Mouse (Mus musculus): ENCODE results near the gene Cct7.
"Not testable (repeated sequence)": the region's sequence is repeated elsewhere in the genome, so short reads cannot be mapped to it uniquely, and the experiment has no call there.

Gene Cct7

DNA sequence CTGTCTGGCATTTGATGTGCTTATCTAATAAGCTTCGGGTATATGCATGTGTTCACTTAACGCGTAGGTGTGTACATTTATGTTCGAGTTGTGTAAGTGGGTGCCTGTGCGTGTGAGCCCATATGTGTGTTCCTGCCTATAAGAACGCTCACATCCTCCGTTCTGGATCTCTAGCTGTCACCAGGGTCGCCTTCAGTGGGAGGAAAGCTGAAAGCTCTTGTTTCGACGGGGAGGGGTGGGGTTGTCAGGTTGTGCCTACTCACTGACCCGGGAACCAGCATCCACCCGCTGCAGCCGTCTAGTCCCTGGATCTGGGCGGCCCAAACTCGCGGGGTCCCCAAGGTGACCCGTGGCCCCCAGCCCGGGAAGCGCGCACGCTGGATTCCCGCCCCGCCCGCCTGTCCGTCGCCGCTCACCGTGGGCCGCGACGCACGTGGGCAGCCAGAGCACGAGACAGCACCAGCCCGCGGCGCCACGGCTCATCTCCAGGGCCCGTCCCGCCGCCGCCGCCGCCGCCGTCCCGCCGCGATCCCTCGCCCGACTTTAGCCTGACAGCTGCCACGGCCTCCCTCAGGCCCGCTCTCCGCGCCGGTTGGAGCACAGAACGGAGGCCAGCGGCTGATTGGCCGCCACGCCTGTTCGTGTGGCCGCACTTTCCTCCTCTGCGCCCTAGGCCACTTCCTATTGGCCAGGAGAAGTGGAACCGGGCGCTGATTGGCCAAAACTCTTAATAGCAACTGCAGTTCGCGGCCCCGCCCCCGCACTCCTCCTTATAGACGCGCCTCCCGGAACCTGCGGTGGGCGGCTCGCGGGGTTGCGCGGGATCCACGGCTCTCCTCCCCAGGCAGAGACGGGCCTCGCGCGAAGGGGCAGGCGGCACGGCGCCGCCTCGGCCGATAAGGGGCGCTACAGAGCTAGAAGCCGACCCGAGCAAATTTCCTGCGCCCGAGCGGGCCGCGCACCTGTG lies at the start of gene Cct7:
Cct7 (plus strand) TSS at position 818 of the 967 bp plus-strand sequence.
- peak; percentile 100 for DNase-seq

DNA sequence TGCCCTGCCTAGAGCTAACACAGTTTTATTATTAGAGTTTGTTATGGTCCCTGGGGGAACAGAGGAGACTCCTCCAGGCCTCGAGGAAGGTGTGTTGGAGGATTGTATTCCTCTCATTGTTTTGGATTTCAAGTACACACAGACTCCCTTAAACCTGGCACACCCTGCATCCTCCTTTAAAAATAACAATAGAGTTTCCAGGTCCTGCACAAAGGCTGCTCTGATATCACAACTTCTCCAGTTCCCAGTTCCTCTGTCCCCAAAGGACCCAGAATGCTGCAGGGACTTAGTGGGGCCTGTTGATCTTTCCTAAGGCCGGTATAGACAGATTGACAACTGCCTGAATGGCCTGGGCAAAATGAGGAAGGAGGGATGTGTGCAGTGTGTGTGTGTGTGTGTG lies 48.7 kb upstream of the Cct7 start:
- DNase-seq = no peak

DNA sequence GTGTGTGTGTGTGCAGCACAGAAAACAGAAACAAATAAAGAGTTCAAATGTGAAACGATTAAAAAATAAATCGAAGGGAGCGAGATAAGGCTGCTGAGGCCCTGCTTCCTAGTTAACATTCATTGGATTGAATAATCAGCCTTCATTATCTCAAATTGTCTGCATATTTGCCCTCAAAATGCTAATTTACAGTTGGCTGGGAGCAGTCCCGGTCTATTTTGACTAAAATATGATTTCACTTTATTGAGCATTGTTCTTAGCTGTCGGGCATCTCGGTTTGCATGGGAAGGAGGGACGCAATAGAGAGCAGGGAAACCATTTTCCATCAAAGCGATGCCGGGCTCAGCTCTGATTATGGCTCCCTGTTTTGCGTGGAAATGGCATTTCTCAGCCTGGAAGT lies 48.3 kb upstream of the Cct7 start:
- DNase-seq = no peak

DNA sequence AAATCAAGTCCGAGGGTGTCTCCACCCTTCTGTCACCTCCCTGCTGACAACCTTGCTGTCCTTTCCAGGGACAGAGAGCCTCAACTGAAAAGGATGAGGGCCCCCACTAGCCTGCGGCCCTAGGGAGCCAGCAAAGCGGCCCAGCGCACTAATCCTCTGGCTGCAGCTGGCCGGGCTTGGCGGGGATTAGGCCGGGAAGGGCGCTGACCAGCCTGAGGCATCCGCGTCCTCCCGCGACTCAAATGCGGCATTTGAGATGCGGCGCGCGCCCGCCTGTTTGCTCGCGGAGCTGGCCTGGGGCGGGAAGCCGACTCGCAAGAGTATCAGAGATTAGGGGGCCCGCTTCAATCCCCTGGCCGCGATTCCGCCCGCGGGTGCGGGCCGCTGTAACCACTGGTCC lies 42.3 kb upstream of the Cct7 start:
- peak; percentile 66 for DNase-seq

DNA sequence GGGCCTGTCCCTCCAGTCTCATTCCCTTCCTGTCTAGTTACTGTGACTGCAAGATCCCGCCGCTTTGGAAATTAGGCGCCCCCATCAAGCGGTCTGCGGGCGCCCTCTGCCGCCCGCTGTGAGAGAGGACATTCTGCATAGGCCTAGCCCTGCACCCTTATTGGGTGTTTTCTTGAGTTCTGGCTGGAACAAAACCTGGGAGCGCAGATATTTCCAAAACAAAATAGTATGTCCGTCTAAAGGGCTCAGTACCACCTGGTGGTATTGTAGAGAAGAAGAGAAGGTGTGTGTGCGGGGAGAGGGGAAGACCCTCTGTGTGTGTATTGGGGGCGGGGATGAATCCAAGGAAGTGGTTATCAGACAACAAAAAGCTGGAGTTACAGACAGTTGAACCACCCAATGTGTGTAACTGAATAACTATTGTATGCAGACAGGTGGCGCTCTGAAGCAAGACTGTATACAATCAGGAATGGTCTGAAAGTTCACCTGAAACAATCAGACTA lies 40.5 kb upstream of the Cct7 start:
- peak; percentile 88 for DNase-seq

DNA sequence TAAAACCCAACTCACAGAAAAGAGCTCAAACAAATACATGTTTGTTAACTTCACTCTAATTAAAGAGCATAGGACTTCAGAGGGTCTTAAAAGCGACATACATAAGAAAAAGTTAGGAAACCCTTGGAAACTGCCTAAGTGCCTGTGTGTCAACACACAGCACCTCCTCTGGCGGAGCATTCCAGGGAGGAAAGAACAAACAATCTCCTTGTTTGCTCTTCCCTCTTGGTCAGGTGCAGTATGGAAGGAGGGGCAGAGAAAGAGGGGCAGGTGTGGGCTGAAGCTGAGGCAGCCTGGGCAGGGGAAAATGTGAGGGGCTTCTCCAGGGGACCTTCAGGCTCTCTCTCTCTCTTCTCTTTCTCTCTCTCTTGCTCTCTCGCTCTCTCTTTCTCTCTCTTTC lies 35.5 kb upstream of the Cct7 start:
- no peak for DNase-seq

DNA sequence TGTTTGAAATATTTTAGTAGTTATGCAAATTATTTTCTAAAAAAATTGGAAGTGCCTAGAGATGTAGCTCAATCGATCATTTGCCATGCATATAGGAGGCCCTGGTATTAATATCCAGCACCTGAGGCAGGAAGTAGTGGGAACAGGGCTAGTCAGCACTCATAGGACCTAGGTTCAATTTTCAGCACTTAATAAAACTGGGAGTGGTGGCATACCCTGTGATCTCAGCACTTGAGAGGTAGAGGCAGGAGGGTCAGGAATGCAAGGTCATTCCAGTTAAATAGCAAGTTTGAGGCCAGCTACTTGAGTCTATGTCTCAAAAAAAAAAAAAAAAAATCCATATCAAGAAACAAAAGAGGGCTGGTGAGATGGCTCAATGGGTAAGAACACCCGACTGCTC lies 32.2 kb upstream of the Cct7 start:
- no peak for DNase-seq

DNA sequence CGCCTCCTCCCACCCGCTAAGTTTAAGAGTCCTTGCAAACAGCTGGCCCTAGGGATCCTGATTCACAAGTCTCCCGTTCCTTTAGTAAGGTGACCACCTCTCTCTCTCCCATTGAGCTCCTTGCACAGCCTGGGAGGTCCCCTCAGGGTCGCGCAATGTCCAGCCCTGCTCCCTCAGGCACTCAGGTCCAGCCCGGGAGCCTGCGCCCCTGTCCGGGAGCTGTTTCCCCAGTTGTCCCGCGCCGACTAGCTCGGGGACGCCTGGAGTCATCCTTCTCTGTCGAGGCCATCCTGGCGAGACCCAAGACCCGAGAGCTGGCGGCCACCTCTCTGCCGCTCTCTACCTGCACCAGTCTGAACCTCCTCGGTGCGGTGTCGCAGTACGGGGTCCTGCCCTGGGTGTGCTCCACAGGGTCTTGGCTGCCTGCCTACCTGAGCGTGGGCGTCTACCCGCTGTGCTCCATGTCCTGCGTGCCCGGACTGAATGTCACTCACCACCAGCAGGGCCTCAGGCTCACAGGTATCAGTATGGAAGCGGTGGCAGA lies 27.4 kb upstream of the Cct7 start, which contains the start of gene Noto:
Noto (plus strand) TSS at position 51 of the 544 bp plus-strand sequence.
- no peak for DNase-seq

DNA sequence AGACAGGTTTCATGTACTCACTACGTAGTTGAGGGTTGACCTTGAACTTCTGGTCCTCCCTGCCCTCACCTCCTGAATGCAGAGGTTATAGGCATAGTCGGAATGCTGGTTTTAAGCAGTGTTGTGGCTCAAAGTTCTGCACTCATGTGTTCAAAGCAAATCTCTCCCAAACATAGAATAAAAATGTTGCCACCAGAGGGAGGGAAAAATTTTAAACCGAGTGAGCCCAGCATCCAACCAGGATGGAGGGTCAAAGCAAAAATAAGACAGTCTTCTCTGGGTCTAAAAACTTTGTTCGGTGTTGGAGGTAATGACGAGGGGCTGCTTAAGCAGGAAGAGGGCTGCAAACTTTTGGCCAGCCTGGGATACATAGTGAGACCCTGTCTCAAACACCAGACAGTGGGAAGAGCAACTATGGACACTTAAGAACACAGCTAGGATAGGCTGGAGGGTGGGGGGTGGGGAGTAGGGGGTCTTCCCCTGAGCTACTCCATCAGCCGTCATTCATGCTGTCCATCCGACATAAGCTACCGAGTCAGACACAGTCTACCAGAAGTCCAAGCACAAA lies 20.0 kb upstream of the Cct7 start:
- no peak for DNase-seq

DNA sequence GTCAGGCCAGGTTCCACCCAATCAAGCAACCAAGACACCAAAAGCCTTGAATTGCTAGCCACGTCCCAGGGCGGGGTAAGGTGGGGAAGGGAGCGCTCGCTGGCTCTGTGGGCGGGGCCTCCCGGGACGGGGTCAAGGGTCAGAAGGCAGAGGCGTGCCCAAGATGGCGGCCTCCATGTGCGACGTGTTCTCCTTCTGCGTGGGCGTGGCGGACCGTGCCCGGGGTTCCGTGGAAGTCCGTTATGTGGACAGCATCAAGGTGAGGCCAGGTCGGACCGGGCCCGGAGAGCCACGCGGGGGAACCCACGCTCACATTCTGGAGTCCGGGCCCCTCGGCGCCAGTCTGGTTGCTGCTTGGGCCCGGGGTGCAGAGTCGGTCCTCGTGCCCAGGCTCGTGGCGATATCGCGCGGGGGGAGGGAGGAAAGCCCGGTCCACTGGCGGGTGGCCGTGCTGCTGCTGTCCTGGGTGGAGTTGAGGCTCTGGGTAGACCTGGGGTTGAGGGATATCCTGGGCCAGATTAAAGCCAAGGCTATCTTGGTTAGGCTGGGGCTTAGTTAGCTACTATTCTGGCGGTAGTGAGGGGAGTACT lies 19.4 kb upstream of the Cct7 start, which contains the start of gene Smyd5:
Smyd5 (plus strand) TSS at position 148 of the 590 bp plus-strand sequence.
- peak; percentile 92 for DNase-seq

DNA sequence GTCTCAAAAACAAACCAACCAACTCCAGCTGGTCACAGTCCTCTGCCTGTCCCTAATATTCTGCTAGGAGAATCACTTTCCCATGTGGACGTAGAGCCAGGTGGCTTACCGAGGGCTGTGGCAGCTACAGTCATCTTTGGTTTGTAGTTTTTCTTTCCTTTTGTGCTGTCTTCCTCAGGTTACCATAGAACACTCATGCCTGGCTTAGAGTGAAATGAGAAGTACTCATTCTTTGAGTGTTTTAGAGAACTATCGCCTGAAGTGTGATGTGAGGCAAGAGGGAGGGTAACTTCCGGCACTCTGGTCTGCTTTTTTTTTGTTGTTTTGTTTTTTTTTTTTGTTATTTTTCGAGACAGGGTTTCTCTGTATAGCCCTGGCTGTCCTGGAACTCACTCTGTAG lies 17.4 kb upstream of the Cct7 start:
- no peak for DNase-seq

DNA sequence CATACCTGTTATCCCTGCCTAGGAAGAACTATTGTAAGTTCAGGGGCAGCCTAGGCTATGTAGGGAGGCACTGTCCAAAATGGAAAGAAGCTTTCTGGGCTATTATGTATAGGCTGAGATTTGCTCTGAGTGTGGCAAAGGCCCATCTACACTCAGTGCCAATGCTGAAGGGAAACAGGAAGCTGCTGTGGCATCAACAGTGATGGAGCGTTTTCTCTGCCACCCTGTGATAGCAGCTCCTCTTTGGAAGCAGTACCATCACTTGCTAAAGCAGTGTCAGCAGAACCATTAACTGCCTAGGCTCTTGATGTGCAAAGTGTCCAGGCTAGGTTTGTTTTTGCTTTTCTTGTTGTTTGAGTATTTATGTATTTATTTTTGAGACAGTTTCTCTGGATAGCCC lies 15.1 kb upstream of the Cct7 start:
- DNase-seq = no peak

DNA sequence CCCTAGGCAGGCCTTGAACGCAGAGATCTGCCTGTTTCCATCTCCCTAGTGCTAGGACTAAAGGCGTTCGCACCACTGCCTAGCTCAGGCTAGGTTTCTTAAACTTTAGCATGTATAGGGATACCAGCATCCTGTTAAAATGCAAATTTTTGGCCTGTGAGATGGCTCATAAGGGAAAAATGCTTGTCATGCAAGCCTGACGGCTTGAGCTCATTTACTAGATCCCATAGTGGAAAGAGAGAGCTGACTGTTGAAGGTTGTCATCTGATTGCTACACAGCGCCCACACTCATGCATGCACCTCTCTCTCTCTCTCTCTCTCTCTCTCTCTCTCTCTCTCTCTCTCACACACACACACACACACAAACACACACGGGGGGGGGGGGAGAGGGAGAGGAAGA lies 14.7 kb upstream of the Cct7 start:
- no peak for DNase-seq

DNA sequence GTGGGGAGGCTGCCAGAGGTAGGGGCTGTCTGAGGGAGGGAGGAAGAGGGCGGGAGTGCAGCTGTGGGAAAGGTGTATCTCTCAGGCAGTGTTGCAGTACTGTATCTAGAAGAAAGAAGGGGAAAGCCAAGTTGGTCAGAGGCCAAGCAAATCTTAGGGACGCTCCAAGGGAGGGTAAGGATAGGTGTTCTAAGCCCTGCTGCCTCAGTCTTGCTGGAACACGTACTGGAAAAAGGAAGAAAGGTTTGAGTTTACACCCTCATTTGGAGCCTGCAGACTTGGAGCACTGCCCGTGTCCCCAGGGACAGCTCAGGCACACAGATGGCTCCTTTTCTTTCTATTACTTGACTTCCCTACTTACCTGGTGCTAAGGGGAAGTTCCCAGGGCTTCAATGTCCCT lies 10.2 kb upstream of the Cct7 start:
- DNase-seq = no peak

DNA sequence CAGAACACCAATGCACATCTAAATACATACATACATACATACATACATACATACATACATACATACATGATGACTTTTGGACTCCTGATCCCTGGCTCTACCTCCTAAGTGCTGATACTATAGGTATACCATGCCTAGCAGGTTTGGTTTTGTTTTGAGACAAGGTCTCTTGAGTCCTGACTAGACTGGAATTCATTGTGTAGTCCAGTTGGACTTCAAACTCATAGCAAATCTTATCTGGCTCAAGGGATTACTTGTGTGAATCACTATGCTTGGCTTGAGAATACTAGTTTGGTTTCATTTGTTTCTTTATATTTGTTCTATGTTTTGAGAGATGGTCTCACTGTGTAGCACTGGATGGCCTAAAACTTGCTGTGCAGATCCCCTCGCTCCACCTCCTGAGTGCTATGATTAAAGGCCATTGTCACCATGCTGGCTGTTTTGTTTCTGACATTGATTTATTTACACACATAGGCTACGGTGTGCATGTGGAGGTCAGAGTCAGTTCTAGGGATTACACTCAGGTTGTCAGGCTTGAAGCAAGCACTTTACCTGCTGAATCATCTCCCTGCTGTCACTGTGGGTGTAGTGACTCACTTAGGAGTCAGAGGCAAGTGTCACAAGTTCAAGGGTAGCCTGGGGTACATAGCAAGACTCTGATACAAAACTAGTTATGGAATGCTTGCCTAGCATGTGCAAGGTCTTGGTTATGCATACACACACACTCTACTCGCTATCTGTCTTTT lies 7.7 kb upstream of the Cct7 start:
- no peak for DNase-seq

DNA sequence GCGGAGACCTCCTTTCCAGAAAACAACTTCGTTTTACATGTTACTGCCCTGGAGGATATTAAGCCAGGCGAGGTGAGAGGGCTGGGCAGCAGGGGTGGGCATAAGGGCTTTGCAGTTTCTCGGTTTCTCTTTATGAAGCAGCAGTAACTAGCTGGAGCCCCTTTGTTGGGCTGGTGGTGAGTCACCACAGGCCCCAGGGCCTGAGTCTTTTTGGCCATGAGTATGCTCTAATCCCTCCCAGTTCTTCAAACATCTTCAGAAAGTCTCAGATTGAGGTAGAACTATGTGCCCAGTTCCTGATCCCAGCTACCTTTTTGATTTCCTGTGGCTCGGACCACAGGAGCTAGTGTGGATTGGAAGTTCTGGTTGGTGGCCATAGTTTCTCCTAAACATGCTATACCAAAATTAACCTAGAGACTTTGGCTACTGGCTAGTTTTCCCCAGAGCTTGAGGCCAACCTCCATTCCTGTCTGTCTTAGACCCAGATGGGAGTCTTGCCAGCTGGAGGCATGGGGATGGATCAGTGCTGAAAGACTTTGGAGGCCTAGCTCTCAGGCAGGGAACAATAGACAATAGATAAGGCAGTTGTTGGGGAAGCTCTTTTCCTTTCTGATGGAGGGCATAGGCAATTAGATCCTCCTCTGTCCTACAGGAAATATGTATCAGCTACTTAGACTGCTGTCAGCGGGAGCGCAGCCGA lies 6.9 kb upstream of the Cct7 start:
- DNase-seq = no peak

DNA sequence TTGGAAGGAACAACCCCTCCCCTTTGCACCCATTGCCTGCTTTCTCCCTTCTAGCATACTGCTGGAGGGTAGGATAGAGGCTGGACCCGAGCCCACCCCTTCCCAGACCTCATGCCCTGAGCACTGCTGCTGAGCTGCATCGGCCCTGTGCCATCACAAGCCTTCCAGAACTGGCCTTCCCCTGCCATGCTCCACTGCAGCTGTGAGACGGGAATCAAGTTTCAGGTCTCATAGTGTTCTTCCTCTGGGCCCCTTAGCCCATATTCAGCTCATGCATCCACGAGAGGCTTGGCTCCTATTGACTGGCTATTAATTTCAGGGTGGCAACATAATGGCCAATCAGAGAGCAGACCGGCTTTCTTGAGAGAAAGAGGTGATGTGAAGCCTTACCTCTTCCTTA lies 6.0 kb upstream of the Cct7 start:
- DNase-seq = no peak

DNA sequence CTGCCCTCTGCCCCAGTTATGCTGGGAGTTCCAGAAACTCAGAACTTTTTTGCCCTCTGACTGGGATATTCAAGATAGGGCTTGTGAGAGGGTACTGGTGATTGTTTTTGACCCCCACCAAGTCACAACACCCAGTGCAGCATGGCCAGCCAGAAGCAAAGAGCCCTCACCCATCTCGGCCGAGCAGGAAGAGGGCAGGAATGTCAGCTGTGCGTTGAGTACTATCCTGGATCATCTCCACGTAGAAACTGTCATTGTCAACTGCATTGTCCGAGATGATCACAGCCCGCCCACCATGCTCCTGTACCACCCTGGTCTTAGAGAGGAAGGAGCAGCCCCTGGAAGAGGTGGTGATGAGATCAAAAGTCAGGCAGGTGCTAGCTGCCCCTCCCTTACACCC lies 4.0 kb upstream of the Cct7 start:
- DNase-seq = no peak

DNA sequence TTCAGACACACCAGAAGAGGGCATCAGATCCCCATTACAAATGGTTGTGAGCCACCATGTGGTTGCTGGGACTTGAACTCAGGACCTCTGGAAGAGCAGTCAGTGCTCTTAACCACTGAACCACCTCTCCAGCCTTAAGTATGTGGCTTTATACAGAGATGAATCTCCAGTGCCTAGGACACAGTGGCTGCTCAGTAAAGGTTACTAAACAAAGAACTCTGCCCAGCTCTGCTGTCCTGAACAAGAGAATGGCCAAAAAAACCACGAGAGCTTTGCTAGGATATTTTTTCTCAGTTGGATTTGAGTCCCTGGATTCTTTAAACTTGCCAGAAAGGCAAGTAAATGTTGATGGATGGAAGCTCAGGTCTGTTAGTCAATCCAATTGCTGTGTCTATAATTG lies 1.2 kb upstream of the Cct7 start:
- DNase-seq = not testable (repeated sequence)

DNA sequence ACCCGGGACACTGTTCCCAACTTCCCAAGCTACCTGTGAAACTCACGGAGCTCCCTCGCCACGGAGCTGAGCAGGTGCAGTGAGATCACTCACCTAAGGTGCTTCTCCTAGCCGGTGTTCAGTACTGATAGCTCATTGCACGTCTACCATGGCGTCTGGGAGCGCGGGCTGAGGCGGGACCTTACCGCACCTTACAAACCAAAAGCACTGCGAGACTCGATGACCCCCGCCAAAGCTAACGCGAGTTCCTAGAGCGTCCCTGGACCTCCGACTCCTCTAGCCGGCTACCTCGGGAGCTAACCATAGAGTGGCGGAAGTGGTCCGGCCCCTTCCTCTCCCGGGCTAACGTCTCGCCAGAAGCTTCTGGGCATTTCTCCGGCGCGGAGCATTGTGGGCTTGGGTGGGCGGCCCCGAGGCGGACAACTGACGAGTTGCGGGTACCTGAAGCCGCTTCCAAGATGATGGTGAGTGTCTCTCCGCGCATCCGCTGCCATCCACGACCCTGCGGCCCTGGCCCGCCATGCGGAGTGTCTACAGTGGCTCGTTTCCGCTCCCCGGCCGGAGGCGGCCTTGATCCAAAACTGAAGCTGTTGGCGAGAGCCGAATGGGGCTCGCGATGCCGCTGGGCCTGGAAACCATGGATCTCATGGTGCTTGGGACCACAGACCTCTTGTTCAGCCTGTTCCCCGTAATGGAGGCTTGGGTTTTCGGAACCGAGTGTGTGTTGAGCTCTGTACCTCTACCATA lies 523 bp downstream of the Cct7 start, which contains the start of gene Pradc1:
Pradc1 (minus strand) TSS at position 307 of the 747 bp plus-strand sequence.
- DNase-seq = peak; percentile 99

DNA sequence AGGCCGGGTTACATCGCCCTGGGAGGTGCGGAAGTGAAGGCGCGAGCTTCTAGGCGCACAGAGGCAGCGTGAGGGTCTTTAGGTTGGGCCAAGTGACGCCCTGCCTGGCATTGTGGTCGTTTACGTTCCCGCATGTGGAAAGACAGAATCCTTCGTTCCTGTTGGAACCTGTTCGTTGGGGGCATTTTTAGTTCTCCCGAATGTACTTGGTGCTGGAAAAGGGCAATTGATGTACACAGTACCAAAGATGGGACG lies 1.0 kb downstream of the Cct7 start:
- peak; percentile 62 for DNase-seq

Data from embryo, embryonic 11 days (tissue).